Mouse (Mus musculus): ENCODE data around the gene Nupl1.
A peak's percentile ranks its signal among the peaks of the same experiment; 100 is the strongest.

The Nupl1 gene

GRCm38 (mm10) chr14:60251281-60252003 is at the start of gene Nupl1, which contains the start of gene Gm49336:
TSS of gene Nupl1 (minus strand) at chr14:60251431.
TSS of gene Gm49336 (minus strand) at chr14:60251507.
- DNase-seq (ENCODE audit: low spot score in 2 of 2): peak; percentile 93 to 96

GRCm38 (mm10) chr14:60301024-60301423 is 49.8 kb upstream of the Nupl1 start:
- no peak for DNase-seq (ENCODE audit: low spot score in 2 of 2)

- peak in 1 of 2 experiments; percentile 8 for DNase-seq (ENCODE audit: low spot score in 2 of 2)
Observed at GRCm38 (mm10) chr14:60300224-60300991, 49.2 kb upstream of the Nupl1 start.

- no peak for DNase-seq (ENCODE audit: low spot score in 2 of 2)
Observed at GRCm38 (mm10) chr14:60295531-60295930, 44.3 kb upstream of the Nupl1 start.

GRCm38 (mm10) chr14:60290363-60290762 is 39.1 kb upstream of the Nupl1 start:
- no peak for DNase-seq (ENCODE audit: low spot score in 2 of 2)

- no peak for DNase-seq (ENCODE audit: low spot score in 2 of 2)
Observed at GRCm38 (mm10) chr14:60286194-60286863, 35.1 kb upstream of the Nupl1 start.

- no peak for DNase-seq (ENCODE audit: low spot score in 2 of 2)
Observed at GRCm38 (mm10) chr14:60275301-60276276, 24.4 kb upstream of the Nupl1 start.

- no peak for DNase-seq (ENCODE audit: low spot score in 2 of 2)
Observed at GRCm38 (mm10) chr14:60273346-60273745, 22.1 kb upstream of the Nupl1 start.

- DNase-seq (ENCODE audit: low spot score in 2 of 2): no peak
Observed at GRCm38 (mm10) chr14:60269333-60269732, 18.1 kb upstream of the Nupl1 start.

GRCm38 (mm10) chr14:60264990-60265876 is 14.0 kb upstream of the Nupl1 start, which contains the start of gene Mtmr6:
TSS of gene Mtmr6 (plus strand) at chr14:60265228.
- DNase-seq (ENCODE audit: low spot score in 2 of 2): peak; percentile 84 to 92

GRCm38 (mm10) chr14:60262316-60262715 is 11.1 kb upstream of the Nupl1 start:
- DNase-seq (ENCODE audit: low spot score in 2 of 2): no peak

GRCm38 (mm10) chr14:60257851-60258250 is 6.6 kb upstream of the Nupl1 start:
- no peak for DNase-seq (ENCODE audit: low spot score in 2 of 2)

- no peak for DNase-seq (ENCODE audit: low spot score in 2 of 2)
Observed at GRCm38 (mm10) chr14:60257101-60257500, 5.9 kb upstream of the Nupl1 start.

GRCm38 (mm10) chr14:60256356-60256755 is 5.1 kb upstream of the Nupl1 start:
- DNase-seq (ENCODE audit: low spot score in 2 of 2): no peak

- DNase-seq (ENCODE audit: low spot score in 2 of 2): no peak
Observed at GRCm38 (mm10) chr14:60254774-60255173, 3.5 kb upstream of the Nupl1 start.

- DNase-seq (ENCODE audit: low spot score in 2 of 2): no peak
Observed at GRCm38 (mm10) chr14:60253466-60253865, 2.2 kb upstream of the Nupl1 start.

GRCm38 (mm10) chr14:60252004-60253000 is 1.1 kb upstream of the Nupl1 start:
- peak in 1 of 2 experiments; percentile 22 for DNase-seq (ENCODE audit: low spot score in 2 of 2)

- no peak for DNase-seq (ENCODE audit: low spot score in 2 of 2)
Observed at GRCm38 (mm10) chr14:60250879-60251278, 352 bp downstream of the Nupl1 start.

- no peak for DNase-seq (ENCODE audit: low spot score in 2 of 2)
Observed at GRCm38 (mm10) chr14:60250366-60250765, 865 bp downstream of the Nupl1 start.
